Mouse (Mus musculus) neural tube, embryonic 12.5 days (tissue): ENCODE results near the gene H2-K1. TPM values are rescaled to one million over a fixed set of nuclear protein-coding genes. Genes with fewer than 3 reads are reported as not detected.

Experiments used
- ATAC-seq: fragments of 200-750 bp; cut with Nextera tagmentation; 2 replicates; pipeline ENCODE4 v1.8.0; 2017; ENCODE audit warnings: low read depth, mild to moderate bottlenecking, moderate TSS enrichment, moderate library complexity; ENCODE audit not compliant: low FRiP score
- H3K27ac ChIP-seq: fragments of 300-500 bp; sonication (generic); 2 replicates; pipeline ENCODE4 v1.5.1; 2016
- H3K27me3 ChIP-seq: fragments of 300-500 bp; sonication (generic); replicated peaks from 2 replicates; pipeline ENCODE4 v1.6.1; 2016; ENCODE audit warnings: mild to moderate bottlenecking
- H3K36me3 ChIP-seq: fragments of 300-500 bp; sonication (generic); 2 replicates; pipeline ENCODE4 v1.6.1; 2016; ENCODE audit warnings: mild to moderate bottlenecking
- H3K4me1 ChIP-seq: fragments of 300-500 bp; sonication (generic); 2 replicates; pipeline ENCODE4 v1.6.1; 2016
- H3K4me2 ChIP-seq: fragments of 300-500 bp; sonication (generic); replicated peaks from 2 replicates; pipeline ENCODE4 v1.6.1; 2016; ENCODE audit warnings: mild to moderate bottlenecking
- H3K4me3 ChIP-seq: fragments of 300-500 bp; sonication (generic); 2 replicates; pipeline ENCODE4 v1.5.1; 2016
- H3K9ac ChIP-seq: fragments of 300-500 bp; sonication (generic); 2 replicates; pipeline ENCODE4 v1.6.1; 2016; ENCODE audit warnings: mild to moderate bottlenecking
- H3K9me3 ChIP-seq: fragments of 300-500 bp; sonication (generic); 2 replicates; pipeline ENCODE4 v1.6.1; 2016; ENCODE audit warnings: mild to moderate bottlenecking
- WGBS: fragments of 180-500 bp; shearing (Covaris S2); methylation state at CpG from one replicate; pipeline ENCODE4 v1.1.7; 2016; 5-methylcytosine and 5-hydroxymethylcytosine counted together
- microRNA counts: library from miRNA; unstranded; fragments of <30 nt; microRNA quantifications from one replicate; lab custom pipeline; 2017
- microRNA-seq: library from miRNA; unstranded; fragments of <30 nt; microRNA quantifications from one replicate; pipeline ENCODE4, GENCODE M21; 2017
- polyA plus RNA-seq: library from polyadenylated mRNA; unstranded; fragments of >200 nt; fragmentation: Nextera tagmentation; extraction: Ambion mirVana; gene quantifications from 2 replicates; pipeline ENCODE4 v1.2.1, GENCODE M21; 2016

The H2-K1 gene
- polyA plus RNA-seq, 1 experiment from 2014 or later: 15.2 TPM

GRCm38 (mm10) chr17:33948905-33949537 lies 51.1 kb downstream of the H2-K1 start:
- Histone ChIP-seq H3K4me3 (no peak overlapping the region), H3K4me1 (peaks cover 44% of the 10 kb centered on the region), H3K36me3 (peaks cover 78% of the 10 kb centered on the region), H3K27me3 (no peaks in the 10 kb centered on the region), H3K9ac (no peak overlapping the region), H3K9me3 (no peaks in the 10 kb centered on the region), H3K27ac (no peak overlapping the region), H3K4me2 (no peak overlapping the region)
- 92% methylated on average over 19 of the region's 19 CpGs for WGBS
- no peak for ATAC-seq

DNA sequence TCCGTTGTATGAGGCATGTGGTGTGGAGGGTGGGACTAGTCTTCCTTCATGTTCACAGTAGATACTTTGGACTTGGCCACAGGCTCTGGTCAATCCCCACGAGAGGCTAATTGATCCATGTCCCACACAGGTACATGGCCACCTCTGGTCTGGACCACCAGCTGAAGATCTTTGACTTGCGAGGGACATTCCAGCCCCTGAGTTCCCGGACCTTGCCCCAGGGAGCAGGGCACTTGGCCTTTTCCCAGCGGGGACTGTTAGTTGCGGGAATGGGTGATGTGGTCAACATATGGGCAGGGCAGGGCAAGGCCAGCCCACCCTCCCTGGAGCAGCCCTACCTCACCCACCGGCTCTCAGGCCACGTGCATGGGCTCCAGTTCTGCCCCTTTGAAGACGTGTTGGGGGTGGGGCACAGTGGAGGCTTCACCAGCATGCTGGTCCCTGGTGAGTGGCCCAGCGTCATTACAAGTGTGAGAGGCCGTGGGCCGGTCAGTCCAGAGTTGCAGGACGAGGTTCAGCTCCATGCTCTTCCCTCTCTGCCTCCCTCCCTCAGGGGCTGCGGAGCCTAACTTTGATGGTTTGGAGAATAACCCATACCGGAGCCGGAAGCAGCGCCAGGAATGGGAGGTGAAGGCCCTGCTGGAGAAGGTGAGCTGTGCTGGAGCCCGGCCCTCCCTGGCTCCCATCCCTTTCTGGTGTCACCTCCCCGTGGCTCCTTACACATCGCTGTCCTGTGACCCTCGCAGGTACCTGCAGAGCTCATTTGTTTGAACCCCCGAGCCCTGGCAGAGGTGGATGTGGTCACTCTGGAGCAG lies 51.9 kb downstream of the H2-K1 start:
- Histone ChIP-seq H3K27ac (no peak overlapping the region), H3K4me3 (no peak overlapping the region), H3K9ac (no peak overlapping the region), H3K27me3 (no peaks in the 10 kb centered on the region), H3K9me3 (no peaks in the 10 kb centered on the region), H3K4me1 (peaks cover 37% of the 10 kb centered on the region), H3K36me3 (peaks cover 79% of the 10 kb centered on the region), H3K4me2 (no peak overlapping the region)
- no peak for ATAC-seq
- WGBS: 85% methylated on average over 22 of the region's 22 CpGs

DNA sequence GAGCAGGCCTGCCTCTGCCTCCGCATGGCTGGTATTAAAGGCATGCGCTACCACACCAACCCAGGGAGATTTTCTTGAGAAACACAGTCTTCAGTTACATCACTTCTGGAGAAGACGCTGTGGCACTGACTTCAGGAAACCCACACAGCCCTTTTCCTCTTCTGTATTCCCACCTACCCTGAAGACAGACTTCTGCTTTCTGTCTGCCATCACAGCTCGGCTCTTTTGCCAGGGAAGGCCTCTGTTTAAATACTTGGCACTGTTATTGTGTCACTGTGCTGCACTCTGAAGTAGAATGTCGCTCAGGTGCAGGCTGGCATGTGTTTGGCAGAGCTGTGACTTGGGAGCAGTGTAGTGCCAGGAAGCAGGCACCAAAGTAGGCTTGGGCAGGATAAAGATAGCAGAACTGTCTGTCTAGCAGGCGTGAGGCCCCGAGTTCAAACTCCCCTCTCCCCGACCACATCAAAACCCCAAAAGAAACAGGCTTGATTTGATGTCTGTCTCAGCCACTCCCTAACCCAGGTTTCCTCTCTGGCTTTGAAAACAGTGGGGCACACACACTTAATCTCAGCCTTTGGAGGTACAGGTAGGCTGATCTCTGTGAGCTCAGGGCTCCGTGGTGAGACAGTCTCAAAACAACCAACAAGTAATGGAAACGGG lies 52.6 kb downstream of the H2-K1 start:
- peaks cover 78% of the 10 kb centered on the region for H3K36me3 ChIP-seq
- WGBS: 92% methylated on average over 10 of the region's 10 CpGs
- no peak overlapping the region for H3K4me2 ChIP-seq
- ATAC-seq: no peak
- no peaks in the 10 kb centered on the region for H3K9me3 ChIP-seq
- H3K27ac ChIP-seq: no peak overlapping the region
- H3K4me3 ChIP-seq: no peak overlapping the region
- no peak overlapping the region for H3K9ac ChIP-seq
- H3K27me3 ChIP-seq: no peaks in the 10 kb centered on the region
- peaks cover 29% of the 10 kb centered on the region for H3K4me1 ChIP-seq

MicroRNAs encoded within 50 kb of the gene (microRNA counts, 519-probe panel; counts per million panel counts)
- microRNA mmu-miR-219 (lab: Ali Mortazavi, UCI): 4,616 counts per million, percentile 81 among the panel's probes with 10 or more counts

Small RNA genes lying within 50 kb of the gene (microRNA-seq; reads per million reads assigned to microRNA genes)
- gene Mir219a-1 (1.1 reads per million), gene Mir219c (not detected)

Other genes with a start within 250 kb of the H2-K1 start
- 412 and 463 TPM in 2 replicates for gene Rab11b, start 239.8 kb downstream of the H2-K1 start, polyA plus RNA-seq
- 17.7 TPM in 2 replicates for gene Angptl4, start 218.5 kb downstream of the H2-K1 start, polyA plus RNA-seq
- gene Kank3, start 189.8 kb downstream of the H2-K1 start, polyA plus RNA-seq: 31.5 and 32.3 TPM in 2 replicates
- gene Rps28, start 175.8 kb downstream of the H2-K1 start, polyA plus RNA-seq: 672 and 679 TPM in 2 replicates
- 458 and 461 TPM in 2 replicates for gene Ndufa7, start 175.8 kb downstream of the H2-K1 start, polyA plus RNA-seq
- gene Cd320, start 157.3 kb downstream of the H2-K1 start, polyA plus RNA-seq: 59.3 and 61.8 TPM in 2 replicates
- gene Gm7029, start 126.5 kb downstream of the H2-K1 start, polyA plus RNA-seq: not detected in 2 replicates
- 2.6 and 4.1 TPM in 2 replicates for gene Kifc1, start 109.7 kb downstream of the H2-K1 start, polyA plus RNA-seq
- not detected in 2 replicates for gene Platr17, start 95.2 kb downstream of the H2-K1 start, polyA plus RNA-seq
- 60.3 and 62.1 TPM in 2 replicates for gene Daxx, start 90.9 kb downstream of the H2-K1 start, polyA plus RNA-seq
- gene Tapbp, start 84.4 kb downstream of the H2-K1 start, polyA plus RNA-seq: 23.6 and 23.9 TPM in 2 replicates
- gene Zbtb22, start 84.4 kb downstream of the H2-K1 start, polyA plus RNA-seq: 21.9 and 24.1 TPM in 2 replicates
- 64.3 and 68.1 TPM in 2 replicates for gene Rgl2, start 70.8 kb downstream of the H2-K1 start, polyA plus RNA-seq
- gene Pfdn6, start 60.0 kb downstream of the H2-K1 start, polyA plus RNA-seq: 184 and 191 TPM in 2 replicates
- 38.4 and 39.7 TPM in 2 replicates for gene Wdr46, start 59.7 kb downstream of the H2-K1 start, polyA plus RNA-seq
- 7.9 and 8.3 TPM in 2 replicates for gene B3galt4, start 48.9 kb downstream of the H2-K1 start, polyA plus RNA-seq
- 66.0 and 66.5 TPM in 2 replicates for gene Vps52, start 44.5 kb downstream of the H2-K1 start, polyA plus RNA-seq
- gene Rps18, start 44.3 kb downstream of the H2-K1 start, polyA plus RNA-seq: 914 and 923 TPM in 2 replicates
- 25.9 and 30.7 TPM in 2 replicates for gene Ring1, start 24.3 kb upstream of the H2-K1 start, polyA plus RNA-seq
- 61.3 and 70.6 TPM in 2 replicates for gene H2-Ke6, start 27.7 kb upstream of the H2-K1 start, polyA plus RNA-seq
- 172 and 173 TPM in 2 replicates for gene Slc39a7, start 31.3 kb upstream of the H2-K1 start, polyA plus RNA-seq
- gene Rxrb, start 31.5 kb upstream of the H2-K1 start, polyA plus RNA-seq: 65.2 and 69.1 TPM in 2 replicates
- gene Col11a2, start 39.1 kb upstream of the H2-K1 start, polyA plus RNA-seq: 5.7 and 6.3 TPM in 2 replicates
- 0.44 and 0.50 TPM in 2 replicates for gene H2-Oa, start 92.0 kb upstream of the H2-K1 start, polyA plus RNA-seq
- 12.3 and 15.0 TPM in 2 replicates for gene H2-DMa, start 119.2 kb upstream of the H2-K1 start, polyA plus RNA-seq
- 135 and 141 TPM in 2 replicates for gene Brd2, start 122.3 kb upstream of the H2-K1 start, polyA plus RNA-seq
- gene H2-DMb2, start 143.0 kb upstream of the H2-K1 start, polyA plus RNA-seq: 0.17 and 0.23 TPM in 2 replicates
- 0.23 and 0.47 TPM in 2 replicates for gene H2-DMb1, start 152.7 kb upstream of the H2-K1 start, polyA plus RNA-seq
- gene Tap1, start 187.2 kb upstream of the H2-K1 start, polyA plus RNA-seq: 1.3 and 1.9 TPM in 2 replicates
- 0.57 and 1.0 TPM in 2 replicates for gene Psmb9, start 187.4 kb upstream of the H2-K1 start, polyA plus RNA-seq
- 2.3 and 2.4 TPM in 2 replicates for gene Psmb8, start 197.4 kb upstream of the H2-K1 start, polyA plus RNA-seq
- 0.89 and 1.7 TPM in 2 replicates for gene Tap2, start 203.2 kb upstream of the H2-K1 start, polyA plus RNA-seq
- gene H2-Ob, start 238.6 kb upstream of the H2-K1 start, polyA plus RNA-seq: not detected in 2 replicates